Mouse (Mus musculus) activated CD4-positive, CD25-positive, alpha-beta regulatory T cell, adult 4 months (primary cell): ENCODE measurements around the gene Tyw3. TPM values are rescaled to one million over a fixed set of nuclear protein-coding genes. Genes with fewer than 3 reads are reported as not detected.
A peak's percentile ranks its signal among the peaks of the same experiment; 100 is the strongest.
"Not testable (repeated sequence)": the region's sequence is repeated elsewhere in the genome, so short reads cannot be mapped to it uniquely, and the experiment has no call there.

ENCODE experiments used
- ATAC-seq: one replicate; pipeline ENCODE4 v1.8.0; 2017
- polyA plus RNA-seq, 2 experiments: library from polyadenylated mRNA; unstranded; fragments of 100-300 nt; shearing (Covaris generic); gene quantifications; one replicate each; pipeline ENCODE4 v1.2.1; 2017

Gene Tyw3
- polyA plus RNA-seq: 1 to 10 TPM; 4.7 to 9.8 TPM

GRCm38 (mm10) chr3:154596934-154597554 is at the start of gene Tyw3:
Gene Tyw3, minus strand, starts transcription at chr3:154597104.
- ATAC-seq: peak; percentile 84

GRCm38 (mm10) chr3:154633091-154633490 is 36.2 kb upstream of the Tyw3 start:
- ATAC-seq: no peak

- not testable (repeated sequence) for ATAC-seq
Measured at GRCm38 (mm10) chr3:154631281-154631680, 34.4 kb upstream of the Tyw3 start.

- no peak for ATAC-seq
Measured at GRCm38 (mm10) chr3:154628284-154628683, 31.4 kb upstream of the Tyw3 start.

- ATAC-seq: no peak
Measured at GRCm38 (mm10) chr3:154616106-154616505, 19.2 kb upstream of the Tyw3 start.

DNA sequence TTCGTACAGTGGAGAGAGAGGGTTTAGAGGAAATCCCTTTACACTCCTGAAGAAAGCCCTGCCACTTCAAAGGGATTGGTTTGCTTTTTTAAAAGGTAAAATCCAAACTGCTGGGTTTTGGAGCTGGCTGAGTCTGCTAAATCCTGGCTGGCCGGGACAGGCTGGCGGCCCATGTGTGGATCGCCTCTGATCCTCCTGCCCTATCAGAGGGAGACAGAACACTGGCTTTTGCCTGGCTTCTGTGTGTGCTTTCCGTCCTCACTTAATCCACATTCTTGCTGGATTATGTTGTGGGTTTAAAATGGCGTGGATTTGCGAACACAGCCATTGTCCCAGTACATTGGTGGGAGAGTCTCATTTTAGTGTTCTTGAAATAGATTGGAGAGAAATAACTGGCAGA is 18.4 kb upstream of the Tyw3 start:
- no peak for ATAC-seq

- no peak for ATAC-seq
Measured at GRCm38 (mm10) chr3:154614771-154615170, 17.9 kb upstream of the Tyw3 start.

GRCm38 (mm10) chr3:154611888-154612287 is 15.0 kb upstream of the Tyw3 start:
- ATAC-seq: no peak

DNA sequence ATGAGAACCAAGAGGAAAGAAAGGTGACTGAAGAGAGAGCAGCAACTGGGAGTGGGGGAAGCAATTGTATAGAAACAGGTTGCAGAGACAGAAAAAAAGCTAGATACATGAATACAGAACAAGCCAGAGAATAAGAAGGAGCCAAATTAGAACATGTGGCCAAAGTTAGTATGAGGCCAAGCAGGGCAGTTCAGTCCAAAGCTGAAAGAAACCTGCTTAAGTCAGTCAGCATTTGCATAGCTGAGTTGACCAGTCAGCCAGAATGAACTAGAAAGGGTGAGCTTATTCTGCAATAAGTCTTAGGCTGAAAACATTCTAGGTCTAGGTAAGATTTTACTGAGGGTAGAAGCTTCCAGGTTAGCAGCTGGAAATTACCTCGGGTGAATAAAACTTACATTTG is 11.0 kb upstream of the Tyw3 start:
- no peak for ATAC-seq

DNA sequence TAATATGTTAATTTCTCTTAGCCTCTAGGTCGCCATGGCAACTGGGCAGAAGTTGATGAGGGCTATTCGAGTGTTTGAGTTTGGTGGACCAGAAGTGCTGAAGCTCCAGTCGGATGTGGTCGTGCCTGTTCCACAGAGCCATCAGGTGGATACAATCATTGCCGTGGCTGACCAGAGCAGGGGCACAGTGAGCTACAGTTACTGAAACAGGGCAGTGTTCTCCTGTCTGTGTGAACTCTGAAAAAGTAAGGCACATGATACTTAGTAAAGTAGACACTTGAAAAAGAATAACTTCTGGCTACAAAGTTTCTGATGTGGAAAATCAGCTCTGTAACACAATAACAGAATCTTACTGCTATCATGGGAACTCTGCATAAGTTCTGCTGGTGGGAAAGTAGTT is 8.0 kb upstream of the Tyw3 start:
- no peak for ATAC-seq

GRCm38 (mm10) chr3:154602141-154602540 is 5.2 kb upstream of the Tyw3 start:
- no peak for ATAC-seq

DNA sequence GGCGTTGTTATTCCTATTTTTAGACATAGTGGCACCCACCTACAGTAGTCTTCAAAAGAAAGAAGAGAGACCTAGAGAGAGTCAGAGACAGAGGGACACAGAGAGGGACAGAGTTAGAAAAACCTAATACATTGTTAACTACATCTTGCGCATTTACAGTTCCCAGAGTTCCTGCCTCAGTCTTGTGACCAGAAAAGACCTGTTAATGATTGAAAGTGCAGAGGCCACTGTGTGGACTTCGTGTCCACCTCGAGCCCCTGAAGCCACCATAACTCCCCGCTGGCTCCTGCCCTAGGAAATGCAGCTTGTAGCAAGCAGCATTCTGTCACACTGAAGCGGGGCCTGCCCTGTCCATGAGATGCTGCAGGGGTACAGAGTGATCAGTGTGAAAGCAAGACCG is 657 bp upstream of the Tyw3 start:
- ATAC-seq: no peak

DNA sequence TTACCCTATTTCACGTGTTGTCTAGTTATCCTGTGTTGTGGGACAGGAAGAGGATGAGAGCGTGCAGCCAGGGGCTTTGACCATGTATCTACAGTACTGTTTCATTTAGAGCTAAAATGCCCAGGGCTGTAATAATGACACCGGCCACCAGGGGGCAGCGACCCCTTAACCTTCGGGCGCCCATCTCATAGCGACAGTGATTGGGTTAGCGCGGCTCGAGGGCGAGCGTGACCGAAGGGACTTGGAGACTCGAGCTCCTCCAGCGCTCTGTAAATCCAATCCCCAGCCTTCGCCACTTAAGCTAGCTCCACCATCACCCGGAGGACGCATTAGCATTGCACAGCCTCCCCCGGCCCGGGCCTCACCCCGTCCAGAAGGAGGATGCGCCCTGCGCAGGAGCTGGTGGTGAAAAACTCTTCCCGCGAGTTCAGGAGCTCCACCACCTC is 393 bp downstream of the Tyw3 start, which contains the start of gene Cryz:
Gene Cryz (plus strand): TSS at position 224 of the 446 bp plus-strand sequence.
- ATAC-seq: peak; percentile 85

GRCm38 (mm10) chr3:154594156-154594555 is 2.7 kb downstream of the Tyw3 start:
- no peak for ATAC-seq

- no peak for ATAC-seq
Measured at GRCm38 (mm10) chr3:154593596-154593995, 3.3 kb downstream of the Tyw3 start.

GRCm38 (mm10) chr3:154591621-154592020 is 5.3 kb downstream of the Tyw3 start:
- ATAC-seq: no peak

DNA sequence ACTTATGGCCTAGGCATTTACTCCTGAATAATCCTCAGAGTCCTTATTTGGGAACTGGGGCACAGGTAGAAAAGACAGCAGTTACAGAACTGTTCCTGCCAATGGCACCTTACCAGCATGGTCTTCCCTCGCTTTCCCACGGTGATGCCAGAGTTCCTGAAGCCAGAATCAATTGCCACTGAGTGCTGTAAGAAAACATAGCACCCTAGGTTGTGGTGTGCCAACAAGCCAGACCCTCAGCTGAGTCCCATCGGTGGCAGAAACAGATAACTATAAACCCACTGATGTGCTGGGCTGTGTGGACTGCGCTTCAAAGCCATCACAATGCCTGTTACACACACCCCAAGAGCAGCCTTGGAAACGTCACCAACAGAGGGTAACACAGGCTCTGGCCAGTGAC is 5.9 kb downstream of the Tyw3 start:
- no peak for ATAC-seq

DNA sequence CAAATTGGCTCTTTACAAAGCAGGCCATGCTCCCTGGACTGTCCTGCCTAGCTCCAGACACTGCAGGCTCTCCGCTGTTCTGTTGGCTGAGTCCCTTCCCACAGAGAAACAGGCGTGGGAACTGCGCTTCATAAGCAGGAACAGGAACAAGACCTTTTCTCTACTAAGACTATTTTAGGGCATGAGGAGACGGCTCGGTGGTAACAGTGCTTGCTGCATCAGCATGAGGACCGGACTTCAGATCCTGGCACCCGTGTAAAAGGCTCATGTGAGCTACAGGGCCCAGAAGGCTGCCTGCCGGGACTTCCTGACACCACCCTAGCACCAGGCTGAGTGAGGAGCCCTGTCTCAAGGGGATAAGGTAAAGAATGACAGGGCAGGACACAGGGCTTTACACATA is 12.6 kb downstream of the Tyw3 start:
- ATAC-seq: no peak

- ATAC-seq: no peak
Measured at GRCm38 (mm10) chr3:154577895-154578294, 19.0 kb downstream of the Tyw3 start.

GRCm38 (mm10) chr3:154573666-154574065 is 23.2 kb downstream of the Tyw3 start:
- no peak for ATAC-seq

DNA sequence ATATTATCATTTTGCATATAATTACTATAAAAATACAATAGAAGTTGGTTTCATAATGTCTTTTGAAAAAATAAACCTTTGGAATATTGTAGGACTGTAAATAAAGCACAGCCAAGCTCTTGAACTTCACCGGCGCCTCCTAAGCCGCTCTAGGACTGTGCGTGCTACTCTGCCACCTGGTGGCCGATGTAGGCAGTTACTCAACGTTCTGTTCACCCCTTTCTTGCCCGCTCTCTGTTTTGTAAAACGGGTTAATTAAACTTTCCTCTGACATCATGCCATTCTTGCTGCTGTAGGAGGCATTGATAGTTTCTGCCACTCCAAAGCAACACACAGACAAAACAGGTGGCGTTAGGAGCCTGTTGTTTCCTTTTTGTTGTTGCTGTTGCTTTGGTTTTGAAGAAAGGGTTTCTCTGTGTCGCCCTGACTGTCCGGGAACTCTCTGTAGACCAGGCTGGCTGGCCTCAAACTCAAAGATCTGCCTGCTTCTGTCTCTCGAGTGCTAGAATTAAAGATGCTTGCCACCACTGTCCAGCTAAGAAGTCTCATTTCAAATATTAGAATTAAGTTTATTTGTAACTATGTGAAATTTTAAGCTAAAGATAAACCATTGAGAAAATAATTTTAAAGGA is 24.4 kb downstream of the Tyw3 start:
- peak; percentile 89 for ATAC-seq

DNA sequence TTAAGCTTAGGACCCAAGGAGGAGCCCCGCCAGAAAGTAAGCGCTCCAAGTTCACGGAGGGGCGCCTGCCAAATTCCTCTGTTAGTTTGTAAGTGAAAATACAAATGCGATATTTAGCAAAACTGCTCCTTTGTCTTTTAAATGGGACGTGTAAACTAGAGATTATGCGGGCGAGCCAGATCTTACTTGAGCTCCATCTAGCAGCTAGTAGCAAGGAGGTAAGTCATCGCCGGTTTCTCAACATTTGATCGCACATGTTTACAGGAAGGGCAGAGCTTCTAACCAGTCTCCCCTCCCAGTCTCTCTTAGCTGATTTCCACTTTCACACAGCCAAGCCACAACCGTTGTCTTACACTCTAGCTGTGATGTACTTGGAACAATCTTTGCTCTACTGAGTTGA is 26.1 kb downstream of the Tyw3 start:
- ATAC-seq: no peak

DNA sequence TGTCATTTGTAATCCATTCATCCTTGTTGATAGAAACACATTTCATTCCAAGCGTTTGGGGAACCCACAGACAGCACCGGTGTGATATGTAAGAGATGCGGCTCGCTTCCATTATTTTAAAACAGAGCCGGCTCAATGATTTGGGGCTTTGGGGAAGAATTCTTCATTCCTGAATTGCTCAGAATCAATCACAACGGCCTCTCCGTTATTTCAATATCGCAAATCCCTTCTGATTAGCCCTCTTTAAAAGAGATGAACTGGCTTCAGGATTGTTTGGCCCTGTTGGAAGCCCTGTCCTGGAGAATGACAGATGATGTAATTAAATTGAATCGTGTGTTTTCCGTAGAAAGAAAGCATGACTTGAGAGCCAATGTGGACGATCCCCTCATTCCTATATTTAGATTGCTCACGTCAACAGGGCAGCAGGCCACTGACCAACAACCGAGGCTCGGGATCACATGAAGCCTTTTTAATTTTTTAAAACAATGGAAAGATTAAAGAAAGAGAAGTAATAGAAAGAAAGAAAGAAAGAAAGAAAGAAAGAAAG is 26.8 kb downstream of the Tyw3 start:
- no peak for ATAC-seq

DNA sequence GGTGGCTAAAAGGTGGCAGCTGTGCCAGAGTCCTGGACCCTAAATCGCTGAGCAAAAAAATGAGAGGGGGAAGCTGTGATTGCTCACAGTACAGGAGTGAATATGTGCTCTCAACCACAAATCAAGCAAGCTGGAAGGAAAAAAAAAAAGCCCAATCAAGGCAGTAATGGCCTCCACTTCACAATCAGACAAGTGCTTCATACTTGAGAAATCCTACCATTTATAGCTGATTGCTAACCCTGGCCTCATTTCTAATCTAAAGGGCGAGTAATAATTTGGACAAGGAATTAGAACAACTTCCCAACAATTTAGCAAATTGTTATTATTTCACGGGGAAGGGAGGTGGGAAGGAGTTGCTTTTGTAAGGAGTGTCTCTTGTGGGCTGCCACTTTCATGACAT is 31.5 kb downstream of the Tyw3 start:
- ATAC-seq: no peak
